Mouse (Mus musculus) retina, embryonic 14.5 days (tissue): Measurements from ENCODE around the gene 1700092M07Rik.
A peak's percentile ranks its signal among the peaks of the same experiment; 100 is the strongest.
"Not testable (repeated sequence)": the region's sequence is repeated elsewhere in the genome, so short reads cannot be mapped to it uniquely, and the experiment has no call there.

ENCODE experiments used
- DNase-seq: peaks from one replicate; pipeline ENCODE4 v3.0.0-alpha.2; 2015; ENCODE audit warnings: low spot score

1700092M07Rik gene

DNA sequence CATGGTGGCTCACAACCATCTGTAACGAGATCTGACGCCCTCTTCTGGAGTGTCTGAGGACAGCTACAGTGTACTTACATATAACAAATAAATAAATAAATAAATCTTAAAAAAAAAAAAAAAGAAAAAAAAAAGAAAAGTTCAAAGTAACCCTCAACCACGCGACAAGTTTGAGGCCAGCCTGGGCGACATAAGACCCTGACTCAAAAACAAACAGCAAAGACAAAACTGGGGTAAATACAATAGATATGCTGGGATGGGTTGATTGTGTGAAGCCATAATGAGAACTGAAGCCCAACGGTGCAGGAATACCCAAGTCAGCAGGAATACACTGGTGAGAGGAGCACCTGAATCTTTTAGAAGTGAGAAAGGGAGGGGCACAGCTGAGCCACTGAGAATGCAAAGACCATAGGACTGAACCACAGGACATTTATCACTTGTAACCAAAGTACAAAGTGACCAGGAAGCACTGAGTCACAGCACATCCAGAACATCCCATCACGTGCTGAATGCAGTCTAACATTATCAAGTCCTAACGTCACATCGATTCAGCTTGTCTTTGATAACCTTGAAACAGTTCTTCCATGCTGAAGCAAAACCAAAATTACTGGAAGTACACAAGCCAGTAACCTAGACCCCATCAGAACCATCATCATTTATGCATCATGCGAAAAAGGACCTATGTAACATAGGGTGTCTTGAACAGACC is 23.6 kb upstream of the 1700092M07Rik start:
- no peak for DNase-seq

DNA sequence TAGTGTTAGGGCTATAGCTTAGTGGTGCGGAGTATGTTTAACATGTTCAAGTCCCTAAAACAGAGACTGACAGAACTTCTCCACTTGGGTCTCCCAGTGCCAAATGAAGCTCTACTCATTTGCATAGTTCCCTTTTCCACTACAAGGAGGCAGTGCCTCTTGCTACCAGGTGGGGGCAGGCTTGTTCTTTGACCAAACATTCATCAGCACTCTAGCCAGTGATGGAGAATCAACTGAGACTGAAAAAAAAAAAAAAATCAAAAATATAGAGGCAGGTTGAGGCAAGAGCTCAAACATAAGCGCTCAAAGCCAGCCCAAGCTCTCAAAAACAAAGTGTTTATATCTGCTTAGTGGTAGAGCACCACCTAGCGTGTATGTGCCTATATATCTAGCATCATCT is 22.2 kb upstream of the 1700092M07Rik start:
- DNase-seq: peak; percentile 82

DNA sequence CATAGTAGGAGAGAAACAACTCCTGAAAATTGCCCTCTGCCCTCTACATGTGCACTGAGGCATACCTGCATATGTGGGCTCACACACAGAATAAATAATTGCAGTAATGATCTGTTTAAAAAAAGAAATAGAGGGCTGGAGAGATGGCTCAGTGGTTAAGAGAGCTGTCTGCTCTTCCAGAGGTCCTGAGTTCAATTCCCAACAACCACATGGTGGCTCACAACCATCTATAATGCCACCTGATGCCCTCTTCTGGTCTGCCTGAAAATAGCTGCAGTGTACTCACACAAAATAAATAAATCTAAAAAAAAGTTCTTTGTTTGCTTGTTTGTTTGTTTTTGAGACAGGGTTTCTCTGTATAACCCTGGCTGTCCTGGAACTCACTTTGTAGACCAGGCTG is 21.5 kb upstream of the 1700092M07Rik start:
- not testable (repeated sequence) for DNase-seq

DNA sequence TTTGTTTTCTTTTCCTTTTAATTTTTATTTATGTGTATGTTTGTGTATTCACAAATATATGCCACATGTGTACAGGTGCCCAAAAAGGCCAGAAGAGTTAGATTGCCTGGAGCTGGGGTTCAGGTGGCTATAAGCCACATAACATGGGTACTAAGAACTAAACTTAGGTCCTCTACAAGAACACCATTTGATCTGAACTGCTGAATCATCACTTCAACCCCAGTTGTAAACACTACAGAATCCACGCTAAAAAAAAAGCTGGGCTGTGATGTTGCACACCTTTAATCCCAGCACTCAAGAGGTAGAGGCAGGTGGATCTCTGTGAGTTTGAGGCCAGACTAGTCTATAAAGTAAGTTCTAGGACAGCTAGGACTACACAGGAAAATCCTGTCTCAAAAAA is 19.1 kb upstream of the 1700092M07Rik start:
- DNase-seq: no peak

DNA sequence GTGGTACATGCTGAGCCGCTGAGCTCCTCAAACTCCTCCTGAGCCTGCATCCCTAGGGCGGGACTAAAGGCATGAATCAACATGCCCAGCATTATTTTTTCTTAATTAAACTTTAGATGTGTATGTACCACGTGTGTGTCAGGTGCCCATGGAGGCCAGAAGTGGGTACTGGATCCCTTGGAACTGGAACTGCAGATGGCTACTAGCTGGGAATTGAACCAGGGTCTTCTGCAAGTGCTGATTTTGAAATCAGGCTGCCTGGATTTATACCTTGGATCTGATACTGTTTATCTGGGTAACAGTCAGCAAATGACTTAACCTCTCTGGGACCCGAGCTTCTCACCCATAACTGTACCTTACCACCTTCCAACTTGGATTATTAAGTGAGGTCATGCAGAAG is 18.5 kb upstream of the 1700092M07Rik start:
- no peak for DNase-seq

DNA sequence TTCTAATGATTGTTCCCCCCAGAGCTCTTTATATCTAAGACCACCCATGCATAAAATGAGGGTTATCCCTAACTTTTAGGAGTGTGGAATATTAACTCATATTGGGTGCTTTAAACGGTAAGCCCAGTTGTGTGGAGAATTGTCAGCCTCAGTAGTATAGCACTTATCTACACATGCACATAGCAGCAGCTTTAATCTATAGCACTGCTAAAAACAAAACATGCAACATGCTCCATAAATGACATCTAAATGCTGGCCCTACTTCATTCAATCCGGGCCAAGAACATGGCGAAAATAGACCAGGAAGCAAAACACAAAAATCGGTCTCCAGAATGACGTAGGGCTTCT is 18.0 kb upstream of the 1700092M07Rik start:
- no peak for DNase-seq

DNA sequence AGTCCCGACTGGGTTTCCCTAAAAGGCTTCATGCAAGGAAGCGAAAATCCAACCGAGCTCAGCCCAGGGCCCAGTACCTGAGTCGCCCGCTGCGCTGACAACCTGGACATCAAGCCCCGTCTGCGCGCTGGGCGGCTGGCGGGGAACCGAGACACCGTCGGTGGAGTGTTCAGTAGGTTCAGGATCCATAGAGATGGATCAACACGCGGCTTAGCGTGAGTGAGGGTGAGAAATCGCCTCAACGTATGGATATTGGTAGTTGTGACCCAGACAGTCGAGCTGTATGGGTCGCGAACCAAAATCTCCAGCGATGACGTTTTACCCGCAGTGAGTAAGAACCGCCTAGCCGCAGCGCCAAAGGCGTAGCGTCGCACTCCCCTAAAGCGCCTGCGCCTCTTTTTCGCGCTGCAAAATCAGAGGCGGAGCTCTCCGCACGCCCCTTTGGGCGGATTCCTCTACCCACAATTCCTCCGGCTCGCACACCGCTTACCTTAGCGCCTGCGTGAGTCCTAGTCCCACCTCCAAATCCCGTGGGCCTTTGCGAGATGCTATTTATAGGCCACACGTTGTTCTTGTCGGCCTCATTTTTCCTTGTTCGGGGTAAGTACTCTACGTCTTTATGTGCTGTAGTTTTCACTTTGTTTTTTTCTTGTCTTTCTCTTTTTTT is 17.5 kb upstream of the 1700092M07Rik start, which contains the start of gene Slc3a2:
TSS of gene Slc3a2 (minus strand) at position 463 of the 667 bp plus-strand sequence.
- peak; percentile 98 for DNase-seq

DNA sequence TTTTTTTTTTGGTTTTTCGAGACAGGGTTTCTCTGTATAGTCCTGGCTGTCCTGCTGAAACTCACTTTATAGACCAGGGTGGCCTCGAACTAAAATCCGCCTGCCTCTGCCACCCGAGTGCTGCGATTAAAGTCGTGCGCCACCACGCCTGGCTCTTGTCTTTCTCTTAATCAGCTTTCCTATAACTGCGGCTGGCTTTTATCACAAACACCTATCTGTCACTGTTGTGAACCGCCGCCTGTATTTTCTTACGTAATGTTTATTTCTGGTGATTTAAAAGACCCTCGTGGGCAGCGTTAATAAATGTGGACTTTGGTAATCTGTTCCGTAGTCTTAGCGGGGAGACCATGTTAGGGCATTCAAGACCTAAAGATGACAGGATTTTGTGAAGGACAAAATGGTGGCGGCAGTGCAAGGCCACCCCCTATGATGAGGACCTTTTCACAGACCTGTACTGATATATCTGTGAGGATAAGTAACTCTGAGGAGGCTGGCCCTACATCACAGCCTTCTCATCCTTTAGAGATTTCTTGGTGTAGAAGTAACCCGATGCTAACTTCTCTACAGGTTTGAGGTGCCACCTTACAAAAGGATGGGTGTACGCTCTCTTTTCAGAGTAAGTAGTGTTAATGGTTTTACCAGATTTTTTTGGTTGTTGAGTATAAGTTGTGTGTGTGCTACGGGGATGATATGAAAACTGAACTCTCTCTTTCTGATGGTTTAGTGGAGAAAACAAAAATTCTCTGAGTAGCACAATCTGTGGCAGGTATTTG is 16.8 kb upstream of the 1700092M07Rik start:
- no peak for DNase-seq

DNA sequence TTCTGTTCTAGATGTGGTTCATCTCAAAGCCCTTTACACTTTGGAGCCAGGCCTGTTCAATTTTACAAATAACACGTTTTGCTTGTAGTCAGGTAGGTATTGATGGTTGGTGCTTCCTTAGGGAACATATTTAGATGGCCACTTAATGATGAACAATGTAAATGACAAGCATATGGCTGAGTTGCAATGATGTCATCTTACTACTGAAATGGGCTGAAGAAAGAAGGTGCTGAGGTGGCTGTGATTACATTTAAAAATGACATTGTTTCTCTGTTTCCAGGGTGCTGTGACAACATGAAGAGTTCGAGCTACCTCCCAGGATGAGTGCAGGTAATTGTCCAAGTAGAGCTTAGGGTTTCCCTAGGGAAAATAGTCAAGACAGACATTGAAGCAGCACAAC is 16.1 kb upstream of the 1700092M07Rik start:
- no peak for DNase-seq

DNA sequence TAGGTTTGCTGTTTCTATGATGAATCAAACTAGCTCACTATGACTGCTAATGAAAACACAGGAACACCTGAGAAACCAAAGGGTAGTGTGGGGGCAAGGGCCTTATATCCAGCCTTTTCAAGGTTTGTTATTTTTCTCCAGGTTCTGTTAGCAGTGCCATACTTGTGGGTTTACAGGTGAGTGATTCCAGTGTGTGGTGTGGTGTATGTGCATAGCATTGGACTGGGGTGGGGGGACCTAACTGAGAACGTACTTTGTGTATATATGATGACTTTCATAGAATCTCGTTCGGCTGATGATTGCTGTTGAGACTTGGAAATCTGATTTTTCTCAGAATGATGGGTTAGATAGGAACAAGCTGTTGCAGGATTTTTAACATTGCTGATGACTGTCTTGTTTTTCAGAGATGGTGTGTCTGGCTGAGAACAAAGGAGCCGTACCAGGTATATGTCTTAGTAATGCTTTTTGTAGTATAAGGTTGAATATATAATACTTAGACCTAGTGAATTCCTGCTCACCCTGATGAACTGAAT is 15.4 kb upstream of the 1700092M07Rik start:
- DNase-seq: no peak

DNA sequence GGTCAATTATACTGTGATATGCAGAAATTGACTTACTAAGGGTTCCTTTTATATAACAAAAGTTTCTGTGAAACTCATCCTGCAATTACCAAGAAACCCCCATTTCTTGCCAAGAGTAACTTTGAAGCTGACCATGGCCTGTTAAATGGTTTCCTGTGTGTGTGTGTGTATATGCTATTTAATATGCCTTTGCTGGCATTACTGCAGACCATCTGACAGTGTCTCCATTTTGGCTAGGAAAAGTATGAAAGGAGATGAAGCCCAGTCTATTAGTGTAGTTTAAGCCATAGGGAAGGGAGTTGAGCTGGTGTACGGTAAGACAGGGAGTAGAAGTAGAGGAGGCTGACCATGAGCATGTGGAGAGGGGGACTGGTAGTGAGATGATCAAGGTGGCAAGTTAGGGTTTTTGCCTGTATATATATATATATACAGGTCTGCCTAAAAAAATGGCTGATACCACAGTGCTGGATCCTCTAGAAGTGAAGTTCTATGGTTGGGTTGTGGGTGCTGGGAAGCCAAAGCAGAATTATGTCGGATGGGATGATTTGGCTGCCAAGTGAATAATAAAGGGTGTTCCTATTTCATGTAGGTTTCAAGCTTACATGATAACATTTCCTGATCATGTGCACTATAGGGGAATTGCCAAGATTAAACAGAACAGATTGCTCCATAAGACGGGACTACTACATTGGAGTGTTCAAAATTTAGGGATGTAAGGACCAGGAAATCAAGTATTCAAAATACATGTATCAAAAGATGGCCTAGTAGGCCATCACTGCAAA is 13.7 kb upstream of the 1700092M07Rik start:
- DNase-seq: no peak

DNA sequence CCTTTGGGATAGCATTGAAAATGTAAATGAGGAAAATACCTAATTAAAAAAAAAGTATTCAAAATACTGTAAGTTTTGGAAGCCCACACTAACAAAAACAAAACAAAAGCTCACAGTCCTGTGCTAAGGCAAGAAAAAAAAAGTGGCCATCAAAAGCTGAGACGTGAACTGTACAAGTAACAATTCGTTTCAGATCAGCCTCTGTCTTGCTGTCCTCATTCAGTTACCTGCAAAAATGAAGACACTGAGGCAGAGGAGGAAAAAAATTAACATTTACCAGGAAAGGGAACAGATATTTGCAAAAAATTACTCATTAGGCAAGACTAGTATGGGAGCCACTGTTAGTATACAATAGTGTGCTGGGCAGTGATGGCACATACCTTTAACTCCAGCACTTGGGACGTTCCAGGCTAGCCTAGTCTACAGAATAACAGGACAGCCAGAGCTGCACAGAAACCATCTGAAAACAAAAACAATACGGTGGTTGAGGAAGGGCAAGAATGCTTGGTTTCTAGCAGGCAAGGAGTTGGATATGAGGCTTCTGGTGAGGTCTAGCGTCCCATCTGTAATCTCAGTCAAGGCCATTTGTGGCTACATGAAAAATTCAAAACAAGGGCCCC is 12.9 kb upstream of the 1700092M07Rik start:
- DNase-seq: no peak

DNA sequence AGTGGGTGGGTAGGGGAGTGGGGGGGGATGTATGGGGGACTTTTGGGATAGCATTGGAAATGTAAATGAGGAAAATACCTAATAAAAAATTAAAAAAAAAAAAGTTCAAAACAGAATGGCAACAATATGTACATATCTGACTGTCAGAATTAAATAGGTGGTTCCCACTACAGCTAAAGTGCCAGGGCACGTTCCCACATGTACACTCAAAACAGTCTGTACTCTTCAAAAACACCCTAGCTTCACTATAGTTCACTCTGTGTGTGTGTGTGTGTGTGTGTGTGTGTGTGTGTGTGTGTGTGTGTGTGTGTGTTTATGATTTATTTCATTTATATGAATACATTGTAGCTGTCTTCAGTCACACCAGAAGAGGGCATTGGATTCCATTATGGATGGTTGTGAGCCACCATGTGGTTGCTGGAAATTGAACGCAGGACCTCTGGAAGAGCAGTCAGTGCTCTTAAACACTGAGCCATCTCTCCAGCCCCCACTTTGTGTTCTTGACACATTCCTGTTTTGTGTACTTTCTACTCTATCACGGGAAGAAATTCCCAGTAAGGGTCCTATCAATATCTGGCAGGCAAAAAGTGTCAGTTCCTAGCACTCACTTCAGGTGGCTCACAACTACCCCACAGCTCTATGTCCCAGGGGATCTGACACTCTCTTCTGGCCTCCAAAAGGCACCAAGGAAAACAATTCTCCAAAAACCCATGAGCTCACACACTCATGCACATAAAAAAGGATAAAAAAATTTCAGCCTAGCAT is 12.0 kb upstream of the 1700092M07Rik start:
- not testable (repeated sequence) for DNase-seq

DNA sequence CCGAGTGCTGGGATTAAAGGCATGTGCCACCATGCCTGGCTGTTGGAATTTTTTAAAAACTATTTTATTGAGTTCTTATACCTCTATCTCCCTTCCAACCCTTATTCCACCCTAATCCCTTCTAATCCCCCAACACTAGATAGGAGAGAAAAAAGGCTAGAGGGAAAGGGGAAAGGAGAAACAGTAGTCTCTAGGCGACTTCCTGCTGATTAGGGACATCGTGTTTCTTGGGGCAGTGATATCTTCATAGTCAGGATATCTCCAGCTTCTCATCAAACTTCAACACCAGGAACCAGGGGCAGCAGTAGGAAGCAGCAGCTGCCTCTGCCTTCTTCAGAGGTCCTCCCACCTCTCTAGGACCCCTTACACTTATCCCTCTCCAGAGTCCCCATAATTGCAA is 6.2 kb upstream of the 1700092M07Rik start:
- DNase-seq: no peak

DNA sequence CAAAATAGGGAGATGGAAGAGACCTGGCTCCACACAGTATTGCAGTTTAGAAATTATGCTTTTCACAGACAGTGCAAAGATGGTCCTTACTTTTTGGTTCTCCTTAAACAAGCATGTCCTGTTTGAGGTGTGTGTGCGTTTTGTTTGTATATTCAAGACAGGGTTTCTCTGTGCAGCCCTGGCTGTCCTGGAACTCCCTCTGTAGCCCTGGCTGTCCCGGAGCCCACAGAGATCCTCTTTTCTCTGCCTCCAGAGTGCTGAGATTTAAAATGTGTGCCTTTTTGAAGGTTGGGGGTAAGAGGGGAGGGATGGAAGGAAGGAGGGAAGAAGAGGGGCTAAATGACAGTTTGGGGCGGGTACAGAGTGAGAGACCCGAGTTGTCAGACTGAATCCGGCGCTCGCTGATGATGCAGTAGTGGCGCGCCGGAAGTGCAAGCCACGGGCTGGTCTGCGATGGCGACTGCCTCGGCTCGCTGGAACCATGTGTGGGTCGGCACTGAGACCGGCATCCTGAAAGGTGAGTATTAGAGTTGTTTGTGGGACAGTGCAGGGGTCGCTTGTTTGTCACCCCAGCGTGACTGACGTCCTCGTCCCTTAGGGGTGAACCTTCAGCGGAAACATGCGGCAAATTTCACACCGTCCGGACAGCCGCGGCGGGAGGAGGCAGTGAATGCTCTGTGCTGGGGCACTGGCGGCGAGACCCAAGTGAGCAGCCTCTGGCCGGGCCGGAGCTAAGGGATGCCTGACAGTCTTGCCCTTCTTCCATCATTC is 4.9 kb upstream of the 1700092M07Rik start, which contains the start of gene Wdr74:
TSS of gene Wdr74 (plus strand) at position 439 of the 771 bp plus-strand sequence.
- DNase-seq: peak; percentile 96

DNA sequence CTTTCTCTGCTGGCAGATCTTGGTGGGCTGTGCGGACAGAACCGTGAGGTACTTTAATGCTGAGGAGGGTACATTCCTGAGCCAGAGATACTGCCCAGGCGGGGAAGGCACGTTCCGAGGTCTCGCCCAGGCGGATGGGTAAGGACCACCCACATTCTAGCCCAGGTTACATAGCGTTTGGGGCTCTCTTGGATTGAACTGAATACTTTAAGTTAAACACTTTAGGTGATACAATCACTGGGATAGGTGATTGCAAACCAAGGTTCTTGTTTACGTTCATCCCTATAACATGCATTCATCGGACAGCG is 4.4 kb upstream of the 1700092M07Rik start:
- DNase-seq: no peak

DNA sequence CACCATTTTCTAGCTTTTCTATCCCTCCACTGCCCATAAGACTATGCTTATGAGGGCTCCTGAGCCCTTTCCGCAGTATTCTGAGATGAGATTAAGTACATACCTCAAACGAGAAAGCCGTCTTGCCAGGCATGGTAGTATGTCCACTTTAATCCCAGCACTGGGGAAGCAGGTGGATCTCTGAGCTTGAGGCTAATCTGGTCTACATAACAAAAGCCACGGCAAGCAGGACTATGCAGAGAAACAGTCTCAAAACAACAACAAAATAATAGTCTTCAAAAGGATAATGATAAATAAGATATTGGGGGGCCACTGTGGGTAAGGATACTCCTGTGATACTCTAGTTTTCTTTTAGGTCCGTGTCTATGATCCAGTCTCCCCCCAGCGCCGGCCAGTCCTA is 1.6 kb upstream of the 1700092M07Rik start:
- DNase-seq: no peak

DNA sequence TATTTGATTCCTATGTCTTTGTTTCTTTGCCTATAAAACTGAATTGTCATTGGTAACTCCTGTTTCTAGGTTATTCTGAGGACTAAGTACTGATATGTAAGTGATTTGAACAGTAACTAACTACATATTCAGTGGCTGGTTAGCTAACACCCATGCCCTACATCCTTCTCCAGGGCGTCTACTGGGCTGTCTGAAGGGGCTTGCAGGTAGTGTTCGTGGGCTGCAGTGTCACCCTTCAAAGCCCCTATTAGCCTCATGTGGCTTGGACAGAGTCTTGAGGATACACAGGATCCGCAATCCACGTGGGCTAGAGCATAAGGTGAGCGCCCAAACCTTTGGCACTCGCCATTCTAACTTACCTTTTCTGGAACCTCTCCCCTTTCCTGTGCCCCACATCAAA is 872 bp upstream of the 1700092M07Rik start:
- no peak for DNase-seq

DNA sequence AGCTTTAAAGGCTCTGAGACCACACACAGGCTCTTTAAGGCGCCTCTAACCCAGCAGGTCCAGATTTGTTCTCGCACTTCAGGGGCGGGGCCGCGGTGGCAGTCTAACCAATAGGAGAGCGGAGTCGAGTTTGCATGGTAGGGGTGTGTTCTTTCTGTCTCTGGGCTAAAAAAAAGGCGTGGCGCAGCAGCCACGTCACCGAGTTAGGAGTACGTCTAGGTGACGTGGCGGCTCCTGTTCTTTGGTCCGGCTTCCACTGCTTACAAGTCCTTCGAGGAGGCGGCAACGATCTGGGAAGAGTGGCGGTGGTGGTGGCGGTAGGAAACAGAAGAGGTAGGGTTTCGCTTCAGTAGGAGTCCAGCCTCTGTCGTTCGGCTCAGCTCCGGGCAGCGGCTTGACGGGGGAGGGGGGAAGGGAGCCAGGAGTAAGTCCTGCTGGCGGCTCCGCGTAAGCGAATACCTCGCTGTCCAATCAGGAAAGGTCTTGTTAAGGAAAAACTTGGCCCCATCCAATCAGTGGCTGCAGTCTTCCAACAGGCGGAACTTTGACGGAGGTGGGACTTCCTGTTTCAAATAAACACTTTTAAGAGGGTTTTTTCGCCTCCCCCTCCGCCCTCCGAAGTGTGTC is 838 bp downstream of the 1700092M07Rik start, which contains the start of gene Stx5a:
TSS of gene Stx5a (plus strand) at position 171 of the 627 bp plus-strand sequence.
- DNase-seq: peak; percentile 98
